ENCODE assay signal across 10 mouse cellular contexts in genomic region chr5:64156579-64156978, GRCm38 (mm10). TPM values are rescaled to one million over a fixed set of nuclear protein-coding genes. Genes with fewer than 3 reads are reported as not detected.
DNase-seq lines count a peak whose midpoint lies in the region; ATAC-seq and TF ChIP-seq lines count a peak whose summit lies in the region.
"Had no signal": no experiment of that assay in that cellular context is flagged by ENCODE, and none has a peak within 500 bp of the region (broad histone marks: within the 10 kb centered on the region; RNA-seq: fewer than 3 reads in every experiment).

No protein-coding gene starts in this region.

- 55% methylated on average over 4 of the region's 4 CpGs for WGBS in cerebellum, adult 2 months
- 32% methylated on average over 4 of the region's 4 CpGs for WGBS in small intestine, adult 2 months

- H3K4me1 ChIP-seq in cerebellum, adult 2 months (ENCODE audit: control insufficient read depth, insufficient read depth, low read length): peaks cover 3% of the 10 kb centered on the region; the same call in 1 of the 2 replicates
- H3K4me1 ChIP-seq in megakaryocyte, embryonic 14.5 days: peaks cover 74% of the 10 kb centered on the region
- peaks cover 7% of the 10 kb centered on the region; the same call in 1 of the 2 replicates for H3K4me1 ChIP-seq in small intestine, adult 2 months (ENCODE audit: control insufficient read depth, insufficient read depth, insufficient read length, low read length)

- no peak overlapping the region for H3K4me3 ChIP-seq in cerebellum, adult 2 months (replicated peaks; ENCODE audit: insufficient read depth, low read depth, low read length)
- peak overlapping the region; percentile 87 for H3K4me3 ChIP-seq in megakaryocyte, embryonic 14.5 days (replicated peaks)
- H3K4me3 ChIP-seq in small intestine, adult 2 months (ENCODE audit: low read depth, low read length): no peak overlapping the region
- H3K4me3 ChIP-seq: myocyte had no signal

- TF ChIP-seq POLR2A in cerebellum, adult 2 months (IDR thresholded peaks at IDR 0.05; ENCODE audit: borderline replicate concordance, insufficient read depth, low read length): no peak
- TF ChIP-seq POLR2A in small intestine, adult 2 months (IDR thresholded peaks at IDR 0.05; ENCODE audit: low read depth, low read length): no peak

- H3K9me3 ChIP-seq in megakaryocyte, embryonic 14.5 days: no peaks in the 10 kb centered on the region

- no peaks in the 10 kb centered on the region for H3K36me3 ChIP-seq in megakaryocyte, embryonic 14.5 days (replicated peaks; ENCODE audit: low read length)
- no peaks in the 10 kb centered on the region for H3K36me3 ChIP-seq in small intestine, adult 2 months (ENCODE audit: control insufficient read depth, insufficient read depth, low read length)

- H3K27me3 ChIP-seq in cerebellum, adult 2 months (ENCODE audit: control insufficient read depth, insufficient read depth, low read length): no peaks in the 10 kb centered on the region
- H3K27me3 ChIP-seq in megakaryocyte, embryonic 14.5 days (replicated peaks): peaks cover 4% of the 10 kb centered on the region
- no peaks in the 10 kb centered on the region for H3K27me3 ChIP-seq in small intestine, adult 2 months (ENCODE audit: control insufficient read depth, insufficient read depth, low read length)

- TF ChIP-seq CTCF in cerebellum, adult 2 months (IDR thresholded peaks at IDR 0.05; ENCODE audit: borderline replicate concordance, insufficient read depth, low read depth, low read length): no peak
- no peak for TF ChIP-seq CTCF in small intestine, adult 2 months (IDR thresholded peaks at IDR 0.05; ENCODE audit: extremely low read depth, insufficient read length, insufficient replicate concordance, low read depth, low read length)

- peak; percentile 55 to 56 for DNase-seq in cerebellum, postnatal 10 days
- DNase-seq in cerebellum, adult 2 months: no peak
- DNase-seq in kidney, postnatal 25 days: peak; percentile 62 to 76
- no peak for DNase-seq in frontal cortex, postnatal 25 days (ENCODE audit: low spot score in 2 of 2)
- no peak for DNase-seq in cerebellum, adult 11-12 months

- no peak for ATAC-seq in megakaryocyte, adult 5-6 weeks (ENCODE audit: poor library complexity, severe bottlenecking)
- ATAC-seq: inflammation-experienced regulatory T-cells, adult 6 months had no signal

- no peak overlapping the region for H3K27ac ChIP-seq in cerebellum, adult 2 months (ENCODE audit: insufficient read depth, low read length)
- H3K27ac ChIP-seq in small intestine, adult 2 months (ENCODE audit: insufficient read depth, low read depth, low read length): peak overlapping the region; percentile 58

RNA-seq across cellular contexts. Expression of gene Tbc1d1, which starts 0.5 kb away (rescaled TPM):
- polyA plus RNA-seq in cerebellum, adult 2 months (2012; rRNA removed): 17.3 and 17.7 TPM in 2 replicates
- polyA plus RNA-seq in megakaryocyte, embryonic 14.5 days (2012; ENCODE audit: insufficient read depth, low replicate concordance): 3.8 and 5.4 TPM in 2 replicates
- 37.1 and 37.3 TPM in 2 replicates for total RNA-seq in megakaryocyte, adult 5-6 weeks (2015)
- total RNA-seq in megakaryocyte, adult 5-6 weeks (2017): 54.6 and 55.6 TPM in 2 replicates
- polyA plus RNA-seq in small intestine, adult 2 months (2012; rRNA removed): 7.2 and 14.0 TPM in 2 replicates

Comparison
In these comparisons a context has a peak if more than half of its experiments do, and no peak if none do; other contexts are left out.
1. DNase-seq: peak in cerebellum, postnatal 10 days (2 of 2) and kidney, postnatal 25 days (2 of 2); none in cerebellum, adult 2 months (0 of 2), frontal cortex, postnatal 25 days (0 of 2) and cerebellum, adult 11-12 months (single experiment).